Mouse (Mus musculus) adrenal gland, adult 8-10 months (tissue): Measurements from ENCODE around the gene Gle1. TPM values are rescaled to one million over a fixed set of nuclear protein-coding genes. Genes with fewer than 3 reads are reported as not detected.
"Not testable (repeated sequence)": the region's sequence is repeated elsewhere in the genome, so short reads cannot be mapped to it uniquely, and the experiment has no call there.

Source experiments
- DNase-seq: peaks from one replicate; pipeline ENCODE4 v3.0.0; 2022
- total RNA-seq, 4 experiments: library from RNA; stranded (reverse); gene quantifications; 2 replicates each; pipeline ENCODE4 v1.2.4; 2022

The Gle1 gene
- 10 to 100 TPM; 34.7 to 56.4 (median 43.6) TPM for total RNA-seq

- peak; percentile 94 for DNase-seq
Observed at GRCm38 (mm10) chr2:29934906-29935599, at the start of gene Gle1. Gle1 (plus strand) TSS chr2:29935426.

GRCm38 (mm10) chr2:29886659-29887292 lies 48.5 kb upstream of the Gle1 start:
- not testable (repeated sequence) for DNase-seq

- peak; percentile 100 for DNase-seq
Observed at GRCm38 (mm10) chr2:29889066-29889944, 45.9 kb upstream of the Gle1 start, which contains the start of gene Odf2. Odf2 (plus strand) TSS chr2:29889221.

GRCm38 (mm10) chr2:29889991-29890833 lies 45.0 kb upstream of the Gle1 start:
- peak; percentile 89 for DNase-seq

- DNase-seq: no peak
Observed at GRCm38 (mm10) chr2:29891773-29892172, 43.5 kb upstream of the Gle1 start.

GRCm38 (mm10) chr2:29896071-29896470 lies 39.2 kb upstream of the Gle1 start:
- no peak for DNase-seq

- no peak for DNase-seq
Observed at GRCm38 (mm10) chr2:29897366-29897765, 37.9 kb upstream of the Gle1 start.

GRCm38 (mm10) chr2:29898081-29898480 lies 37.1 kb upstream of the Gle1 start:
- no peak for DNase-seq

GRCm38 (mm10) chr2:29902194-29902593 lies 33.0 kb upstream of the Gle1 start:
- DNase-seq: no peak

GRCm38 (mm10) chr2:29908171-29908570 lies 27.1 kb upstream of the Gle1 start:
- not testable (repeated sequence) for DNase-seq

GRCm38 (mm10) chr2:29910042-29910441 lies 25.2 kb upstream of the Gle1 start:
- DNase-seq: no peak

- peak; percentile 69 for DNase-seq
Observed at GRCm38 (mm10) chr2:29917621-29918020, 17.6 kb upstream of the Gle1 start.

GRCm38 (mm10) chr2:29922011-29922410 lies 13.2 kb upstream of the Gle1 start:
- peak; percentile 15 for DNase-seq

- no peak for DNase-seq
Observed at GRCm38 (mm10) chr2:29926542-29926941, 8.7 kb upstream of the Gle1 start.

GRCm38 (mm10) chr2:29930506-29930905 lies 4.7 kb upstream of the Gle1 start:
- no peak for DNase-seq

- DNase-seq: no peak
Observed at GRCm38 (mm10) chr2:29931194-29931593, 4.0 kb upstream of the Gle1 start.

GRCm38 (mm10) chr2:29940073-29940472 lies 4.8 kb downstream of the Gle1 start:
- no peak for DNase-seq

- no peak for DNase-seq
Observed at GRCm38 (mm10) chr2:29940826-29941225, 5.6 kb downstream of the Gle1 start.

- no peak for DNase-seq
Observed at GRCm38 (mm10) chr2:29944723-29945122, 9.5 kb downstream of the Gle1 start.

GRCm38 (mm10) chr2:29948896-29949295 lies 13.7 kb downstream of the Gle1 start:
- DNase-seq: no peak

- DNase-seq: no peak
Observed at GRCm38 (mm10) chr2:29961246-29961645, 26.0 kb downstream of the Gle1 start.
